Mouse (Mus musculus): ENCODE results near the gene Sapcd2.
A peak's percentile ranks its signal among the peaks of the same experiment; 100 is the strongest.
"Not testable (repeated sequence)": the region's sequence is repeated elsewhere in the genome, so short reads cannot be mapped to it uniquely, and the experiment has no call there.

The Sapcd2 gene

DNA sequence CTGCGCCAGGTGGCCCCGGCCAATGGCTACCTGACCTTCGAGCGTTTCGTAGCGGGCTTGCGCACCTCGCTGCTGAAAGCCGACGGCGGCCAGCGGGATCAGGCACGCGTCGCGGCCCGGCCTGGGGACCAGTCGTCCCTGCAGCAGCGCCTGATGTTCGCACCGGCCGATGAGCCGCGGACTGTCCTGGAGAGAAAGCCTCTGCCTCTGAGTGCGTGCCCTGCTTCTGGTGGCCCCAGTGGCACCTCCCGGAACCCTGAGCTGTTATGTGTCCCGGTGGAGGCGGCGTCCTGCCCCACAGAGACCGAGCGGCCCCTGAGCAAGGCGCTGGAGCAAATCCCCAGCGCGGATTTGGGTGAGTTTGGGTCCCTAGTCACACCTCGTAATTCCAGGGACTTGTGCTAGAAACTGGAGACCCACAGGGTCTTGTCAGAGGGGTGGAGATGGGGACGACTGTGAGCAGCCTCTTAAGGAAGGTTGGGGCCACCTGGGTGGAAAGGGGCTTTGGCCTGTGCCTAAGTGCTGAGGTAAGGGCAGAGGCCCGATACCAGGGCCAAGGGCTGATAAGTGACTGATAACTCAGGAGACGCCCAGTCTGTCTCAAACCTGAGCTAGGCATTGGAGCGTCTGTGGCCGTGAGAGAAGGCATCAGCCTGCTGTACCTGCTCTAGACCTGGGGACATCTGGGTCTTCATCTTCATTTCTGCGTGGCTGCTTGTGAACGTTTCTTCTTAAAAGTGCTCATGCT, 697 bp downstream of the Sapcd2 start:
- DNase-seq (ENCODE audit: low read depth, low spot score) = no peak

- DNase-seq (ENCODE audit: low read depth, low spot score) = no peak
These were observed 1.3 kb downstream of the Sapcd2 start for GRCm38 (mm10) chr2:25373431-25373830.

GRCm38 (mm10) chr2:25376589-25376988, 4.5 kb downstream of the Sapcd2 start:
- DNase-seq (ENCODE audit: low read depth, low spot score) = peak; percentile 67

GRCm38 (mm10) chr2:25384492-25384891, 12.4 kb downstream of the Sapcd2 start:
- no peak for DNase-seq (ENCODE audit: low read depth, low spot score)

- DNase-seq (ENCODE audit: low read depth, low spot score) = no peak
These were observed 19.1 kb downstream of the Sapcd2 start for GRCm38 (mm10) chr2:25391266-25391665.

GRCm38 (mm10) chr2:25394281-25395221, 22.4 kb downstream of the Sapcd2 start:
- DNase-seq (ENCODE audit: low read depth, low spot score) = no peak

DNA sequence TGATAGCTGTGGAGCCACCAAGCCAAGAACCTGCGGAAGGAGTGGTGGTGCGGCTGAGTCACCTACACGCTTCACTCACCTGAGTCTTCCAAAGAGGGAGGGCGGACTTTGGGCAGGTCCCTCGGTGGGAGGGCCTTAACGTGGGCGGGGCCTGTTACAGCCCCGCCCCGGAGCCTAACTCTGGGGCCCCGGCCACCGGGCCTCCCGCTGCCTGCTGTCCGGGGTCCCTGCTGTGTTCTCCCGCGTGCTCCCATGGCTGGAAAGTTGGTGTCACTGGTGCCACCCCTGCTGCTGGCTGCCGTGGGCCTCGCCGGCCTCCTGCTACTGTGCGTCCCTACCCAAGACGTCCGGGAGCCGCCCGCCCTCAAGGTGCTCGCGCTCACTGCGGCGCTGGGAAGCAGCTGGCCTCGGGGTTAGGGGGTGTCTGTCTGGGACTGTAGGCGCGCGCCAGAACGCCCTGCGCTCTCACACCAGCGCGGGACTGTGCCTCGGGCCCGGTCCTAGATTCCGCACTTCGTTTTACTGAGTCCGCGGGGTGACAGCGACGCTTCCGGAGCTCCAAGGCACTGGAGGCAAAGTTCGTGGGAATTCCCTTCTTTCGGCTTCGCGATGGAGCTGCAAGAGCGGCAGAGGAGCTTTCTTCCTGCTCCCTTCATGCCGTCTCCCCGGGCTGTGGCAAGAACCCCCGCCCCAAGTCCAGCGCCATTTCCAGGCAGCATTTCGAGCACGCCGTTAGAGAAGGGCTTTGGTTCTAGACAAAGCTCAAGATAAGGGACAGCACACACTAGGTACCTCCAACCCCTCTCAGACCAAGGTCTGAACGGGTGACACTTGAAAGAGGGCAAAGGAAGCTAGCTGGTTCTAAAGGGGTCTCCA, 23.8 kb downstream of the Sapcd2 start, which contains the start of gene Entpd2:
Entpd2 (plus strand) TSS at position 154 of the 876 bp plus-strand sequence.
- DNase-seq (ENCODE audit: low read depth, low spot score) = peak; percentile 46

DNA sequence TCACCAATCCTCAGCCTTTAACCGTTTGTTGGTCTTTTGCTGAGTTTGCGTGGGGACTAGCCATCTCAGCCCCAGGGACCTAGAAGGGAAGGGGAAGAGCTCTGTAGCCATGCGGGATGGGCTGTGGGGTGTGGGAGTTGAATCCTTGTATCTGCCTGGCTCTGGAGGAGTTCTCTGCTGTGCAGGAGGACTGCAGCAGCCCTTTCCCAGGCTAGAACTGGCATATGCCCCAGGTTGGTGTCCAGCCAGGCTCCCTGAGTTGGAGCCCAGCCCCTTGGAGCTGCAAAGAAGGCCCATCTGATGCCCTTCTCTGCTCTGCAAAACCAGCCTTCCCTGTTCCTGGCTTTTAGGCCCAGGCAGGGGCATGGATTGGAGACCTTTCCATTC, 24.5 kb downstream of the Sapcd2 start:
- DNase-seq (ENCODE audit: low read depth, low spot score) = no peak

- no peak for DNase-seq (ENCODE audit: low read depth, low spot score)
These were observed 24.9 kb downstream of the Sapcd2 start for GRCm38 (mm10) chr2:25397010-25397409.

GRCm38 (mm10) chr2:25398065-25398464, 25.9 kb downstream of the Sapcd2 start:
- no peak for DNase-seq (ENCODE audit: low read depth, low spot score)

DNA sequence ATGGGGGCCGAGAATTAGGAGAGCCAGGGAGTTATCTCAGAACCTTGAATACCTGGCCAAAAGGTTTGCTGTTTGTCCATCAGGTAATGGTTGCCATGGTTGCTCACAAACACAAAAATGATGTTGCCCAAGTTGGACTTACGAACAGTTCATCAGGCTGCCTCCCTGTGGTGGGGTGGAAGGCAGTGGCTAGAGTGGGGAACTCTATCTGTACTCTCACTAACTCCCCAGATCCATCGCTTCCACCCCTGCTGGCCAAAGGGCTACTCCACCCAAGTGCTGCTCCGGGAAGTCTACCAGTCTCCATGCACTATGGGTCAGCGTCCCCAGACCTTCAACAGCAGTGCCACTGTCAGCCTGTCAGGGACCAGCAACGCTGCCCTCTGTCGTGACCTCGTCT, 26.9 kb downstream of the Sapcd2 start, which contains the start of gene Npdc1:
Npdc1 (plus strand) TSS at position 301 of the 400 bp plus-strand sequence.
- DNase-seq (ENCODE audit: low read depth, low spot score) = no peak

DNA sequence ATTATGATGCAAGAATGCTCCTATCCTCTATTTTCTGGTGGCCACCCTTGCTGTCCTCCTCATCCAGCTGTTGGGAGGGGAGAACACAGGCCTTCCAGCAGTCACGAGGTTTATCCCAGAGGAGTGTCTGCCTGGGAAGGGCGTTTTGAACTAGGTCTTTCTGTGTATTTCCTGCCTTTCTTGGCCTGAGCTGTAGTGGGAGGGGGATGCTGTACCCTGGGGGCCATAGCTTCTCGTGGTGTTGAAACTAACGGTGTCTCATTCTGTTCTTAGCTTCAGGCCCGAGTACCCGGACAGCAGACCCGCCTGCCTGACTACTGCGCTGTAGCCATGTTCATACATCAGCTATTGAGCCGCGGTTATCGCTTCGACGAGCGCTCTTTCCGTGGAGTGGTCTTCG, 28.2 kb downstream of the Sapcd2 start:
- no peak for DNase-seq (ENCODE audit: low read depth, low spot score)

DNA sequence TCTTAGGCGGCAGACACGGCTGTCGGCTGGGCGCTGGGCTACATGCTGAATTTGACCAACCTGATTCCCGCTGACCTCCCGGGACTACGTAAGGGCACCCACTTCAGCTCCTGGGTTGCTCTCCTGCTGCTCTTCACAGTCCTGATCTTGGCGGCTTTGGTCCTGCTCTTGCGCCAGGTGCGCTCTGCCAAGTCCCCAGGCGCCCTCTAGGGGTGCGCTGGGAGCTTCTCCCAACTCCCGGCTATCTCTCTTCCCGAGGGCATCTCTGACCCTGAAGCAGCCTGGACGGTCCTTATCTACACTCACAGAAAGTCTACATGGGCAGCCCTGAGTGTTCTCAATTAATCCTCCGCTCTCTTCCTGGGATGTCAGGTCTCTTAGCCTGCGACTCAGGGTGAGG, 28.6 kb downstream of the Sapcd2 start:
- peak; percentile 69 for DNase-seq (ENCODE audit: low read depth, low spot score)

- DNase-seq (ENCODE audit: low read depth, low spot score) = peak; percentile 97
These were observed 30.4 kb downstream of the Sapcd2 start for GRCm38 (mm10) chr2:25402377-25402971.

DNA sequence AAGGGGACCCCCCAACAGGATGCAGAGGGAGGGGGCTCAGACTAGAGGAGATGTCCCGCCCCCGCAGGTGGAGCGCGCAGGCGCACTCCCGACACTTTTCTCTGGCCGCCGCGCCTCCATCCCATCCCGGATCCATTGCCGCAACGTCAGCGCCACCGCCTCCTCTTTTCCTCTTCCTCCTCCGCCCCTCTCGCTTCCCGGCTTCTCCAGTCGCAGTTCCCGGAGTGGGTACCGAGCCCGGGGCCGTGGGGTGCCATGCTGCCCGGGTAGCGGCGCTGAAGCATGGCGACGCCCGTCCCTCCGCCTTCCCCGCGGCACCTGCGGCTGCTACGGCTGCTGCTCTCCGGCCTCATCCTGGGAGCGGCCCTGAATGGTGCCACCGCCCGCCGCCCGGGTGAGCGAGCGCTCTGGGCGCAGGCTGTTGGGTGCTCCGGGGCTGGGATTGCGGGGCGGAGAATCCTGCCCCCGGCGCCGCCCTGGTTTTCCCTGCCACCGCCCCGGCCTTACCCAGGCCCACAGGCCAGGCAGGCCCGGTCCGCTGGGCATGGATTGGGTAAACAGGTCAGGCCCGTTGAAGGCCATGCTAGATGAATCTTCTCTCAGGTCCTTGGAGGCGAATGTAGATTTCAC, 31.0 kb downstream of the Sapcd2 start:
- peak; percentile 62 for DNase-seq (ENCODE audit: low read depth, low spot score)

- DNase-seq (ENCODE audit: low read depth, low spot score) = no peak
These were observed 31.9 kb downstream of the Sapcd2 start for GRCm38 (mm10) chr2:25403994-25404393.

DNA sequence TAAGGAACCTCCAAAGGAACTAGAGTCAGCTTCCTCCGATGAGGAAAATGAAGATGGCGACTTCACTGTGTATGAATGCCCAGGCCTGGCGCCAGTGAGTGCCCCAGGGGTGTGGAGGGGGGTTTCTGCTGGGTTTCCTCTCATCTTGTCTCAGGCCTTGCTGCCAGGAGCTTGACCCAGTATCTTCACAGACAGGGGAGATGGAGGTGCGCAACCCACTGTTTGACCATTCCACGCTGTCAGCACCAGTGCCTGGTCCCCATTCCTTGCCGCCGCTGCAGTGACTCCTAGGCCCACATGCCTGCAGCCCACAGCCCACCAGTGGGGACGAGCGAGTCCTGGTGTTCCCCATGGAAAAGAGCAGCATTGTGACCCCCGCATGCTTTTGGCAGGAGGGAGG, 36.8 kb downstream of the Sapcd2 start:
- DNase-seq (ENCODE audit: low read depth, low spot score) = no peak

DNA sequence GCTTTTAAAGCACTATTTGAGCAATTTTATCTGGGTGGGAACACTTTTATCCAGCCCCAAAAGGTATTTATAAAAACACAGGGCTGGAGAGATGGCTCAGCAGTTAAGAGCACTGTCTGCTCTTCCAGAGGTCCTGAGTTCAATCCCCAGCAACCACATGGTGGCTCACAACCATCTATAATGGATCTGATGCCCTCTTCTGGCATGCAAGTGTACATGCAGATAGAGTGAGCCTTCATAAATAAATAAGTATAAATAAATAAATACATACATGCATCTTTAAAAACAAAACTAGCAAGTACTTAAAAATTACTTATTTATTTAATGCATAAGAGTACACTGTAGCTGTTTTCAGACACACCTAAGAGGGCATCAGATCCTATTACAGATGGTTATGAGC, 41.3 kb downstream of the Sapcd2 start:
- not testable (repeated sequence) for DNase-seq (ENCODE audit: low read depth, low spot score)

GRCm38 (mm10) chr2:25417426-25417825, 45.3 kb downstream of the Sapcd2 start:
- no peak for DNase-seq (ENCODE audit: low read depth, low spot score)

DNA sequence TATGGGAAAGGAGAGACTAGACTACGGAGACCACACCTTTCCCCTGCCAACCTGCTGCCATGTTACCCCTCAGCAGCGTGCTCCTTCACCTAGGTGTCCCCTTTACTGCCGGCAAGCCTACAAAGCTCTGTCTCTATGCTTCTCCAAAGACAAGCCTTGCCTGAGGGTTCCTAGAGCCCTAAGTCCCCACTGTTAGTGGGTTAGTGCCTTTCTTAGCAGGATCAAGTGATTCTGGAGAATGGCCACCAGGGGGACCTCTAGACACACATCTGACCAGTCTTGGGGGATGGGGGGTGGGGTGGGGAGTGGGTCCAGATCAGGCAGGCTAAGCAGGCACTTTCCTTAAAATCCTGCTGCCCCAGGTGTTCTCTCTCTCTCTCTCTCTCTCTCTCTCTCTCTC, 49.8 kb downstream of the Sapcd2 start:
- DNase-seq (ENCODE audit: low read depth, low spot score) = peak; percentile 87

Measured in ES-CJ7 (cell line).